Mouse (Mus musculus) kidney, postnatal 0 days (tissue): ENCODE measurements around the gene Inha. TPM values are rescaled to one million over a fixed set of nuclear protein-coding genes. Genes with fewer than 3 reads are reported as not detected.

Source experiments
- ATAC-seq: fragments of 200-750 bp; cut with Nextera tagmentation; replicated peaks from 2 replicates; pipeline ENCODE4 v1.8.0; 2017; ENCODE audit warnings: low read depth, moderate number of reproducible peaks, moderate TSS enrichment, moderate library complexity; ENCODE audit not compliant: low FRiP score
- DNase-seq: peaks from one replicate; pipeline ENCODE4 v3.0.0-alpha.2; 2016; ENCODE audit warnings: low spot score
- H3K27ac ChIP-seq: fragments of 300-500 bp; sonication (generic); 2 replicates; pipeline ENCODE4 v1.5.1; 2014; ENCODE audit warnings: mild to moderate bottlenecking
- H3K27me3 ChIP-seq: fragments of 300-500 bp; sonication (generic); 2 replicates; pipeline ENCODE4 v1.6.1; 2014; ENCODE audit warnings: low read length, mixed read lengths; ENCODE audit not compliant: insufficient read depth
- H3K36me3 ChIP-seq: fragments of 300-500 bp; sonication (generic); 2 replicates; pipeline ENCODE4 v1.6.1; 2014; ENCODE audit warnings: low read length, mixed read lengths; ENCODE audit not compliant: insufficient read depth
- H3K4me1 ChIP-seq: fragments of 300-500 bp; sonication (generic); replicated peaks from 2 replicates; pipeline ENCODE4 v1.6.1; 2014; ENCODE audit warnings: antibody characterized with exemption, low read length, mixed read lengths; ENCODE audit not compliant: insufficient read depth
- H3K4me2 ChIP-seq: fragments of 300-500 bp; sonication (generic); 2 replicates; pipeline ENCODE4 v1.6.1; 2014; ENCODE audit warnings: mild to moderate bottlenecking, low read length, moderate library complexity, mixed read lengths
- H3K4me3 ChIP-seq: fragments of 300-500 bp; sonication (generic); replicated peaks from 2 replicates; pipeline ENCODE4 v1.5.1; 2014; ENCODE audit warnings: low read depth, low read length
- H3K9ac ChIP-seq: fragments of 300-500 bp; sonication (generic); 2 replicates; pipeline ENCODE4 v1.6.1; 2014; ENCODE audit warnings: low read depth, low read length
- H3K9me3 ChIP-seq: fragments of 300-500 bp; sonication (generic); replicated peaks from 2 replicates; pipeline ENCODE4 v1.6.1; 2016; ENCODE audit warnings: low read length, inconsistent platforms, mixed read lengths
- CTCF ChIP-seq: IDR thresholded peaks from 2 replicates; pipeline ENCODE4 v1.5.1; 2016; ENCODE audit warnings: antibody characterized with exemption, low read depth, mild to moderate bottlenecking, moderate library complexity
- WGBS: fragments of 180-500 bp; shearing (Covaris S2); extraction: QIAGEN DNeasy Blood & Tissue Kit; methylation state at CpG from one replicate; pipeline ENCODE4 v1.1.7; 2014; 5-methylcytosine and 5-hydroxymethylcytosine counted together
- polyA plus RNA-seq: library from polyadenylated mRNA; unstranded; fragments of >200 nt; fragmentation: Nextera tagmentation; extraction: Ambion mirVana; gene quantifications from 2 replicates; pipeline ENCODE4 v1.2.1, GENCODE M21; 2015

The Inha gene
- polyA plus RNA-seq, 1 experiment from 2014 or later = 3.5 TPM

DNA sequence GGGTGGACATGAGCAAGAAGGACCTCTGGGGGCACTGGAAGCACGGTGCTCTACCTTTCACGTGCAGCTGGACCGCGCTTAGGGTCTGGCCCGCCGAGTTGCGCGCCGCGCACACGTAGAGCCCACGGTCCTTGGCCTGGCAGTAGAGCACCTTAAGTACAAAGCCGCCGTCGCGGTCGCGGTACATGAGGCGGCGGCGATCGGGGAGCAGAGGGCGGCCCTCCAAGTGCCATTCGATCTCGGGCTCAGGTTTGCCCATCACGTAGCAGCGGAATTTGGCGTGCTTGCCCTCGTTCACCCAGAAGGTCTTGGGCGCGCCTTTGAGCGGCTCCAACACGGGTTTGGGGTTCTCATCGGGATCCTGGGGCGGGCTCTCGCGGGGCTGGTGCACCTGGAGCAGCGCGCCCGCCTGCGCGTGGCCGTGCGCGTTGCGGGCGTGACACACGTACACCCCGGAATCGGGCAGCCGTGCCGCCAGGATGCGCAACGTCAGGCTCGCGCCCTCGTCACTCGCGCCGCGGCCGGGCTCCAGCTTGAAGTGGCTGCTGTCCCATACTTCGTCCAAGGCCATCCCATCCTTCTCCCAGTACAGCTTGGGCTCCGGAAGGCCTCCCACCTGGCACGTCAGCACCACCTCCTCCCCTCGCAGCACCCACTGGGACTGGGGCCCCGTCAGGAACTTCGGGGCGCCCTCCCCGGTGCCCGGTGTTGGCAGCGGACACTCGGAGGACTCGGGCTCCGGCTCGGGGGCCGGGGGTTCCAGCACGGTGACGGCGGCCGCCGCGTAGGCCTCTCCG lies 1.5 kb upstream of the Inha start:
- ATAC-seq (peak; percentile 41), DNase-seq (peak; percentile 66)
- Histone ChIP-seq H3K4me1 (peaks cover 9% of the 10 kb centered on the region; the same call in 1 of the 2 replicates), H3K9me3 (no peaks in the 10 kb centered on the region), H3K27me3 (no peaks in the 10 kb centered on the region), H3K9ac (peak overlapping the region; percentile 94), H3K4me2 (peak overlapping the region; percentile 68), H3K27ac (peak overlapping the region; percentile 97), H3K4me3 (peak overlapping the region; percentile 86), H3K36me3 (0 out of 2 replicates have a peak, but pooled peaks cover 12% of the 10 kb centered on the region)
- TF ChIP-seq CTCF = peak; percentile 34
- 1% methylated on average over 84 of the region's 84 CpGs for WGBS

- TF ChIP-seq CTCF = no peak
- Histone ChIP-seq H3K4me1 (peaks cover 9% of the 10 kb centered on the region; the same call in 1 of the 2 replicates), H3K27ac (peak within 1 kb of the TSS; percentile 97), H3K9ac (peak within 1 kb of the TSS; percentile 94), H3K4me2 (peak within 1 kb of the TSS; percentile 68), H3K27me3 (no peaks in the 10 kb centered on the region), H3K4me3 (peak within 1 kb of the TSS; percentile 86), H3K36me3 (0 out of 2 replicates have a peak, but pooled peaks cover 12% of the 10 kb centered on the region), H3K9me3 (no peaks in the 10 kb centered on the region)
- peak; percentile 86 for ATAC-seq
- peak; percentile 96 for DNase-seq
- WGBS = under 1% methylated on average over 62 of the region's 65 CpGs
These were observed 683 bp upstream of the Inha start, which contains the start of gene Obsl1 for GRCm38 (mm10) chr1:75505956-75506831. Gene Obsl1 (minus strand): TSS chr1:75506452.

DNA sequence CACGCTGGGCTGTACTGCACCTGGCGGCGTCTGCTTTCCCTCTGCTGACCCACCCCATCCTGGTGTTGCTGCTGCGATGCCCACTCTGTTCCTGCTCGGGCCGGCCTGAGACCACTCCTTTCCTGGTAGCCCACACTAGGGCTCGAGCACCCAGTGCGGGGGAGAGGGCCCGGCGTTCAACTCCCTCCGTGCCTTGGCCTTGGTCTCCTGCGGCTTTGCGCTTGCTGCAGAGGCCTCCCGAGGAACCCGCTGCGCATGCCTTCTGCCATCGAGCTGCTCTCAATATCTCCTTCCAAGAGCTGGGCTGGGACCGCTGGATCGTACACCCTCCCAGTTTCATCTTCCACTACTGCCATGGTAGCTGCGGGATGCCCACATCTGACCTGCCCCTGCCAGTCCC lies 2.7 kb downstream of the Inha start:
- Histone ChIP-seq H3K4me3 (no peak overlapping the region), H3K36me3 (no peaks in the 10 kb centered on the region), H3K4me2 (no peak overlapping the region), H3K9me3 (no peaks in the 10 kb centered on the region), H3K27me3 (no peaks in the 10 kb centered on the region), H3K27ac (no peak overlapping the region), H3K4me1 (peaks cover 9% of the 10 kb centered on the region; the same call in 1 of the 2 replicates), H3K9ac (no peak overlapping the region)
- WGBS = 60% methylated on average over 20 of the region's 20 CpGs
- DNase-seq (no peak), ATAC-seq (no peak)
- no peak for TF ChIP-seq CTCF

DNA sequence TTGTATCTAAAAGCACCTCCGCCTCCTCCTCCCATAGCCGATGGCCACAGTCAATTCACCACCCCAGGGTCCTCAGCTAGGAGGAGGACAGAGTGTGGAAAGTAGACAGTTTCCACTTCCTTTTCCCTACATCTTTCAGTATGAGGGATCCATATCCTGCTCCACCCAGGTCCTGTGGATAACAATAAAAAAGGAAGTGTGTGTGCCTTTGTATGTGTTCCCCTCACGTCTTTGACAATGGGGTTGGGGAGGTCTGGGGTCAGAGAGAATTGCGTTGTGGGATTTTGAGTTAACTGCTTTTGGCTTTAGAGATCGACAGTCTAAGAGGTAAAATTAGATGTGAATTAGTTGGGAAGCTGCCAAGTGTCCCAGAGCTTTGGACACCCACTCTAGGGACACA lies 3.3 kb downstream of the Inha start:
- Histone ChIP-seq H3K4me3 (no peak overlapping the region), H3K9ac (no peak overlapping the region), H3K27ac (no peak overlapping the region), H3K4me1 (peaks cover 9% of the 10 kb centered on the region; the same call in 1 of the 2 replicates), H3K4me2 (no peak overlapping the region), H3K36me3 (no peaks in the 10 kb centered on the region), H3K9me3 (no peaks in the 10 kb centered on the region), H3K27me3 (no peaks in the 10 kb centered on the region)
- no peak for DNase-seq
- no peak for ATAC-seq
- WGBS = 75% methylated on average over 5 of the region's 5 CpGs
- TF ChIP-seq CTCF = no peak

DNA sequence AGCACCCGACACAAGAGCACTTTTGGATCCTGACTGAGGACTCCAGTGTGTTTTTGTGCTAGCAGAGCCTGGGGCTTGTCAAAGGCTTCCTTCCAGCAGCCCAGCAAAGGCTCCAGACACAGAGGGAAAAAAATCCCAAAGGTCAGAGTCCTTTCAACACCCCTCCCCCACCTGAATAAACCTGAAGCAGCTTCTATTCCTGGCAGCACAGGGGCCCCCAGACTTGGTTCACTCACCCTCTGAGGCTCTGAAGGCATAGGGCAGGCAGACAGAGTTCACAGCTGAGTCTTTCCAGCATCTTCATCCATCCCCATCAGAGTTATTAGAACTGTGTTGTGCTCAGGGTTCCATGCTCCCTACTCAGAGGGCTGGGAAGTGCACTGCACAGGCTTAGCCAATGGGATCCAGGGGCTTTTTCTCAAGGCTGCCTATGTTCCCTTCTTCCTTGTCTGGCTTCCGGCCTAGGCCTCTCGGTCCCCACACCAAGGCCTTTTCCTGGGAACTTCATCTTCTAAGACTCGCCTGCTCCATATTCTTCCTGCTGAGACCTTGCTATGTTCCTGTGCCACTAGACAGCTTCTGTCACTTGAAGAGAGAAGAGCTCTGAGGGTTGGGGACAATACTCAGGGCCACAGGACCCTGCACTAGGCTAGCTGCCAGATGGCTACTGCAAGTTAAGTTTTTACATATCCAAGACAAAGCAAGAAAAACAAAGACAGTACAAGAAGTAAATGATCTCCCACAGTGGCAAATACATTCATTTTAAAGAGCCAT lies 4.7 kb downstream of the Inha start:
- Histone ChIP-seq H3K9me3 (no peaks in the 10 kb centered on the region), H3K36me3 (no peaks in the 10 kb centered on the region), H3K4me2 (no peak overlapping the region), H3K4me3 (no peak overlapping the region), H3K4me1 (peaks cover 6% of the 10 kb centered on the region; the same call in 1 of the 2 replicates), H3K27me3 (no peaks in the 10 kb centered on the region), H3K27ac (0 out of 2 replicates have a peak overlapping the region, but pooled peaks have one; percentile 6), H3K9ac (no peak overlapping the region)
- DNase-seq = no peak
- ATAC-seq = no peak
- WGBS = 58% methylated on average over 4 of the region's 4 CpGs
- TF ChIP-seq CTCF = no peak

DNA sequence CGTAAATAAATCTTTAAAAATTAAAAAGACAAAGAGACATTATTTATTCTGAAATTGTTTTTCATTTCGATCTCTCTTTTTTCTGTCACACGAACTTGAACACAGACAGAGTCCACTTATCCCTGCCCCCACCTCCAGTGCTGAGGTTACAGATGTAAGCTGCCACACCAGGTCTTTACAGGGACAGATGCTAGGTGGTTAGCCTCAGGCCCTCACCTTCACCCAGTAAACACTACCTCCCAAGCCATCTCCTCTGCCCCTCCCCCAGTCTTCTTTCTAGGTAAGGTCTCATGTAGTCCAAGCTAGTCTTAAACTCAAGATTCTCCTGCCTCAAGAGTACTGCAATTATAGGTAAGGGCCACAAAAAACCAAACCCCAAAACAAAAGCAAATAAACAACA lies 5.7 kb downstream of the Inha start:
- no peak for TF ChIP-seq CTCF

More for the DNA sequence above, 5.7 kb downstream of the Inha start:
- WGBS = 86% methylated on average over 3 of the region's 3 CpGs
- H3K4me3 ChIP-seq = no peak overlapping the region
- no peaks in the 10 kb centered on the region for H3K36me3 ChIP-seq
- H3K4me1 ChIP-seq = no peaks in the 10 kb centered on the region; the same call in 1 of the 2 replicates
- ATAC-seq = no peak
- no peak overlapping the region for H3K27ac ChIP-seq
- no peaks in the 10 kb centered on the region for H3K27me3 ChIP-seq
- no peaks in the 10 kb centered on the region for H3K9me3 ChIP-seq
- no peak overlapping the region for H3K9ac ChIP-seq
- no peak overlapping the region for H3K4me2 ChIP-seq
- DNase-seq = no peak
